Comparison of ENCODE assay signal across 8 mouse cellular contexts in genomic region chr2:168741273-168742058, GRCm38 (mm10). TPM values are rescaled to one million over a fixed set of nuclear protein-coding genes. Genes with fewer than 3 reads are reported as not detected.
DNase-seq lines count a peak whose midpoint lies in the region; ATAC-seq lines count a peak whose summit lies in the region.

No protein-coding gene starts in this region.

- ATAC-seq in forebrain, embryonic 16.5 days = peak; percentile 86

- peak overlapping the region; percentile 93 for H3K4me3 ChIP-seq in forebrain, embryonic 16.5 days (replicated peaks; ENCODE audit: low read length)
- peak overlapping the region; percentile 88 for H3K4me3 ChIP-seq in hindbrain, embryonic 10.5 days

- peaks cover 8% of the 10 kb centered on the region for H3K4me1 ChIP-seq in forebrain, embryonic 16.5 days (replicated peaks; ENCODE audit: control insufficient read depth, insufficient read depth, low read length)
- peaks cover 14% of the 10 kb centered on the region; the same call in 1 of the 2 replicates for H3K4me1 ChIP-seq in hindbrain, embryonic 10.5 days (replicated peaks)

- H3K9ac ChIP-seq in forebrain, embryonic 16.5 days (replicated peaks; ENCODE audit: low read depth, low read length) = peak overlapping the region; percentile 99

- peak; percentile 93 for DNase-seq in ES-CJ7 (ENCODE audit: low read depth, low spot score)
- DNase-seq in cerebellum, adult 11 months = peak; percentile 86
- peak; percentile 81 for DNase-seq in hindbrain, embryonic 10.5 days (ENCODE audit: low spot score)
- DNase-seq in layer of hippocampus, adult 8-10 months (ENCODE audit: low spot score in 2 of 2) = peak; percentile 66 to 75
- DNase-seq in lung, adult 18-20 months = peak; percentile 89 to 92
- peak; percentile 53 for DNase-seq in ovary, postnatal 10 days (ENCODE audit: low spot score)
- DNase-seq in thymus, postnatal 36 days = peak; percentile 75 to 85

- no peaks in the 10 kb centered on the region for H3K27me3 ChIP-seq in forebrain, embryonic 16.5 days (replicated peaks; ENCODE audit: control insufficient read depth, insufficient read depth, low read length)
- H3K27me3 ChIP-seq in hindbrain, embryonic 10.5 days (ENCODE audit: insufficient read depth, poor library complexity, severe bottlenecking) = no peaks in the 10 kb centered on the region

- peak overlapping the region; percentile 60 for H3K4me2 ChIP-seq in forebrain, embryonic 16.5 days (ENCODE audit: low read length)

- WGBS in forebrain, embryonic 16.5 days = under 1% methylated on average over 50 of the region's 108 CpGs
- WGBS in hindbrain, embryonic 10.5 days = 2% methylated on average over 107 of the region's 108 CpGs

- peak overlapping the region; percentile 95 for H3K27ac ChIP-seq in forebrain, embryonic 16.5 days (ENCODE audit: low read length)
- H3K27ac ChIP-seq in hindbrain, embryonic 10.5 days = peak overlapping the region; percentile 94

- H3K9me3 ChIP-seq in forebrain, embryonic 16.5 days (ENCODE audit: control insufficient read depth, low read length) = no peaks in the 10 kb centered on the region
- peaks cover 4% of the 10 kb centered on the region; the same call in 1 of the 2 replicates for H3K9me3 ChIP-seq in hindbrain, embryonic 10.5 days

- H3K36me3 ChIP-seq in forebrain, embryonic 16.5 days (ENCODE audit: control insufficient read depth, insufficient read depth) = no peaks in the 10 kb centered on the region
- H3K36me3 ChIP-seq in hindbrain, embryonic 10.5 days = peaks cover under 1% of the 10 kb centered on the region; the same call in 1 of the 2 replicates

RNA-seq across cellular contexts. Expression of gene Atp9a, which starts 0.7 kb away (rescaled TPM):
- 53.9 and 60.4 TPM in 2 replicates for polyA plus RNA-seq in forebrain, embryonic 16.5 days (2015; fragmentation: Nextera tagmentation; extraction: Ambion mirVana)
- 14.6 and 20.1 TPM in 2 replicates for polyA plus RNA-seq in hindbrain, embryonic 10.5 days (2016; fragmentation: Nextera tagmentation; extraction: Ambion mirVana)
- 100 to 1,000 TPM; 325 to 344 (median 335) TPM for total RNA-seq in layer of hippocampus, adult 8-10 months (2022)

RNA-seq across cellular contexts. Expression of gene Sall4, which starts 26.3 kb away (rescaled TPM):
- 0.54 and 1.1 TPM in 2 replicates for polyA plus RNA-seq in forebrain, embryonic 16.5 days (2015; fragmentation: Nextera tagmentation; extraction: Ambion mirVana)
- polyA plus RNA-seq in hindbrain, embryonic 10.5 days (2016; fragmentation: Nextera tagmentation; extraction: Ambion mirVana) = 19.0 and 44.4 TPM in 2 replicates
- 1 to 10 TPM in 1 of 4 experiments, under 1 TPM in 3; 0.54 to 1.3 (median 0.67) TPM for total RNA-seq in layer of hippocampus, adult 8-10 months (2022)

Comparison
In these comparisons a context has a peak if more than half of its experiments do, and no peak if none do; other contexts are left out.
1. Peak in every context shown above with its lines: DNase-seq, ATAC-seq, H3K4me3 ChIP-seq and H3K27ac ChIP-seq.